Mouse (Mus musculus) T-helper 1 cell (primary cell): ENCODE data around the gene Dot1l.

ENCODE experiments used
- in situ Hi-C: fragments of 300-600 bp; cut with MboI, MseI; formaldehyde crosslinking; loops from one replicate; pipeline ENCODE4 v1.15.1; 2025; ENCODE audit warnings: high pct_unique_total_duplicates

The Dot1l gene

GRCm38 (mm10) chr10:80754594-80755290 is at the start of gene Dot1l:
TSS of gene Dot1l (plus strand) at chr10:80755206.
- in situ Hi-C loops: no loop called here

GRCm38 (mm10) chr10:80705479-80705878 is 49.5 kb upstream of the Dot1l start:
- in situ Hi-C loops: no loop called here

GRCm38 (mm10) chr10:80710834-80711233 is 44.2 kb upstream of the Dot1l start:
- in situ Hi-C loops: no loop called here

- in situ Hi-C loops: loop anchor here (5.0 kb wide), 1 partner anchor 65 kb away; no protein-coding TSS in a partner anchor
Observed at GRCm38 (mm10) chr10:80717281-80717680, 37.7 kb upstream of the Dot1l start.

GRCm38 (mm10) chr10:80727369-80728127 is 27.5 kb upstream of the Dot1l start:
- in situ Hi-C loops: no loop called here

- in situ Hi-C loops: no loop called here
Observed at GRCm38 (mm10) chr10:80732611-80733101, 22.4 kb upstream of the Dot1l start.

- in situ Hi-C loops: no loop called here
Observed at GRCm38 (mm10) chr10:80736731-80737130, 18.3 kb upstream of the Dot1l start.

- in situ Hi-C loops: no loop called here
Observed at GRCm38 (mm10) chr10:80738657-80739056, 16.3 kb upstream of the Dot1l start.

GRCm38 (mm10) chr10:80741146-80741545 is 13.9 kb upstream of the Dot1l start:
- in situ Hi-C loops: no loop called here

GRCm38 (mm10) chr10:80741634-80742179 is 13.3 kb upstream of the Dot1l start:
- in situ Hi-C loops: no loop called here

- in situ Hi-C loops: no loop called here
Observed at GRCm38 (mm10) chr10:80742180-80742978, 12.6 kb upstream of the Dot1l start, which contains the start of gene Ap3d1. TSS of gene Ap3d1 (minus strand) at chr10:80742264.

- in situ Hi-C loops: no loop called here
Observed at GRCm38 (mm10) chr10:80744262-80744661, 10.7 kb upstream of the Dot1l start.

GRCm38 (mm10) chr10:80747410-80747809 is 7.6 kb upstream of the Dot1l start:
- in situ Hi-C loops: loop anchor here (5.0 kb wide), 2 partner anchors 130 to 250 kb away; no protein-coding TSS in a partner anchor

- in situ Hi-C loops: loop anchor here (5.0 kb wide), 2 partner anchors 129 to 249 kb away; no protein-coding TSS in a partner anchor
Observed at GRCm38 (mm10) chr10:80748609-80749008, 6.4 kb upstream of the Dot1l start.

GRCm38 (mm10) chr10:80751188-80751832 is 3.7 kb upstream of the Dot1l start:
- in situ Hi-C loops: no loop called here

GRCm38 (mm10) chr10:80752079-80752625 is 2.9 kb upstream of the Dot1l start:
- in situ Hi-C loops: no loop called here

- in situ Hi-C loops: no loop called here
Observed at GRCm38 (mm10) chr10:80755291-80756015, 447 bp downstream of the Dot1l start.

GRCm38 (mm10) chr10:80756099-80756498 is 1.1 kb downstream of the Dot1l start:
- in situ Hi-C loops: no loop called here

- in situ Hi-C loops: no loop called here
Observed at GRCm38 (mm10) chr10:80756509-80756908, 1.5 kb downstream of the Dot1l start.

GRCm38 (mm10) chr10:80756967-80757366 is 2.0 kb downstream of the Dot1l start:
- in situ Hi-C loops: no loop called here
